Mouse (Mus musculus) small intestine, adult 2 months (tissue): ENCODE results near the gene Slc12a6.

ENCODE experiments used
- CTCF ChIP-seq: fragments of 200-500 bp; IDR thresholded peaks from 2 replicates; pipeline ENCODE4 v1.5.1; 2012; ENCODE audit warnings: low read depth, mild to moderate bottlenecking, control low read depth, inconsistent platforms, low read length, moderate library complexity, mixed read lengths; ENCODE audit not compliant: insufficient replicate concordance, insufficient read length; ENCODE audit errors: extremely low read depth
- POLR2A ChIP-seq: fragments of 200-500 bp; IDR thresholded peaks from 2 replicates; pipeline ENCODE4 v1.6.1; 2012; ENCODE audit warnings: low read depth, mild to moderate bottlenecking, control low read depth, inconsistent platforms, low read length, moderate library complexity

DNA sequence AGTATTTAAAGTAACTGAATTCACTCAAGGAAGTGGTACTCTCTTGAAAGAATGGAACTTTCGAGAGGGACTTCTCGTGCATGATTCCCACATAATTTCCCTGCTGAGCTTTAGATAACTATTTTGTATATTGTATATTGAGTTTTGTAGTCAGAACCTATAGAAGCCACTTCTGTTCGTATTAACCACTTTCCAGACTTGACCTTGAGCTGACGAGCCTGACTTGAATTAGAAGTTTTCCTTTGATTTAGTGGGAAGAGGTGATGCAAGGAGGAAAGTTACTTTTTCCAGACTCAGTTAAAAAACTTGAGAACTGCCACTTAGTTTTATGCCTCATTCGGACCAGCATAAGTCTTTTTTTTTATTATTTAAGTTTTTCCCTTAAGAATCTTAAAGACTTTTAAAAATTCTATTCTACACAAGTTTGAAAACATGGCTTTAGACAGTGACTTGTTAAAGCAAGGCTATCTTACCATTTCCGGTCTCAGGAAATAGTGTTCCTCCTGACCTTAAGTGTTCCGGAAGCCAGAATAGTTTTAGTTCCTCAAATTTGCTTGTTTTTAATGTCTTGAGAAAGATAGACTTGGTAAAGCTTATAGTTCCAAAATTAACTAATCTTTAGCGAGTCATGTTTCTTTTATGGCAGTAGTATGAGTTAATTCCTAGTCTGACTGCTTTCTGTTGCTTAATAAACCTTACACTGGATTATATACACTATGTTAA, 2.1 kb downstream of the Slc12a6 start:
- no peak for TF ChIP-seq POLR2A
- TF ChIP-seq CTCF = no peak
